Comparison of ENCODE assay signal across 29 mouse cellular contexts in genomic region chr11:52277433-52278150, GRCm38 (mm10). TPM values are rescaled to one million over a fixed set of nuclear protein-coding genes. Genes with fewer than 3 reads are reported as not detected.
DNase-seq lines count a peak whose midpoint lies in the region; ATAC-seq and TF ChIP-seq lines count a peak whose summit lies in the region.
"Had no signal": no experiment of that assay in that cellular context is flagged by ENCODE, and none has a peak within 500 bp of the region (broad histone marks: within the 10 kb centered on the region; RNA-seq: fewer than 3 reads in every experiment).

No protein-coding gene starts in this region.

- no peak overlapping the region for H3K9ac ChIP-seq in heart, embryonic 16.5 days (ENCODE audit: low read length)
- H3K9ac ChIP-seq: embryonic facial prominence, embryonic 13.5 days; forebrain, embryonic 12.5 days; forebrain, embryonic 15.5 days; heart, embryonic 13.5 days; hindbrain, embryonic 14.5 days had no signal

- peaks cover 15% of the 10 kb centered on the region for H3K4me1 ChIP-seq in heart, embryonic 16.5 days (ENCODE audit: control insufficient read depth, insufficient read depth, low read length)
- H3K4me1 ChIP-seq in thymus, adult 2 months (replicated peaks; ENCODE audit: control insufficient read depth, insufficient read depth, low read length): peaks cover 23% of the 10 kb centered on the region

- H3K27ac ChIP-seq in heart, embryonic 16.5 days (ENCODE audit: low read length): no peak overlapping the region
- H3K27ac ChIP-seq in thymus, adult 2 months (ENCODE audit: control insufficient read depth, insufficient read depth, low read length): peak overlapping the region; percentile 96
- H3K27ac ChIP-seq: embryonic facial prominence, embryonic 10.5 days; embryonic facial prominence, embryonic 13.5 days; forebrain, embryonic 12.5 days; forebrain, embryonic 15.5 days; heart, embryonic 13.5 days; hindbrain, embryonic 14.5 days; hindbrain, postnatal 0 days had no signal

- 0 out of 2 replicates have a peak, but pooled peaks cover 7% of the 10 kb centered on the region for H3K27me3 ChIP-seq in heart, embryonic 16.5 days (ENCODE audit: control insufficient read depth, insufficient read depth, low read length)
- no peaks in the 10 kb centered on the region for H3K27me3 ChIP-seq in thymus, adult 2 months (ENCODE audit: control insufficient read depth, insufficient read depth, low read length)
- H3K27me3 ChIP-seq: forebrain, embryonic 15.5 days had no signal

- H3K4me3 ChIP-seq in heart, embryonic 16.5 days (ENCODE audit: low read length): peak overlapping the region; percentile 0; the same call in 1 of the 2 replicates
- H3K4me3 ChIP-seq in thymus, adult 2 months (ENCODE audit: control insufficient read depth, insufficient read depth, low read length): peak overlapping the region; percentile 90
- H3K4me3 ChIP-seq: embryonic facial prominence, embryonic 10.5 days; embryonic facial prominence, embryonic 13.5 days; erythroblast, embryonic 14.5 days; forebrain, embryonic 12.5 days; forebrain, embryonic 15.5 days; heart, embryonic 13.5 days had no signal

- WGBS in heart, embryonic 16.5 days: 88% methylated on average over 6 of the region's 6 CpGs
- WGBS in thymus, adult 2 months: 50% methylated on average over 6 of the region's 6 CpGs

- TF ChIP-seq CTCF in thymus, adult 2 months (IDR thresholded peaks at IDR 0.05; ENCODE audit: borderline replicate concordance, control insufficient read depth, extremely low read depth, insufficient read depth, low read length, poor library complexity): no peak

- ATAC-seq in heart, embryonic 16.5 days (replicated peaks; ENCODE audit: extremely low read depth, insufficient read depth, low FRiP score): no peak
- ATAC-seq in granulocyte monocyte progenitor cell, adult 5-6 weeks (replicated peaks; ENCODE audit: poor library complexity, severe bottlenecking): no peak
- ATAC-seq: forebrain, embryonic 15.5 days; hindbrain, postnatal 0 days; inflammation-experienced regulatory T-cells, adult 6 months; Patski had no signal

- no peaks in the 10 kb centered on the region for H3K36me3 ChIP-seq in heart, embryonic 16.5 days (ENCODE audit: control insufficient read depth, insufficient read depth)
- peaks cover 95% of the 10 kb centered on the region for H3K36me3 ChIP-seq in thymus, adult 2 months (ENCODE audit: control insufficient read depth, insufficient read depth, low read length)
- H3K36me3 ChIP-seq: forebrain, embryonic 12.5 days; forebrain, embryonic 15.5 days; G1E; heart, embryonic 13.5 days had no signal

- H3K9me3 ChIP-seq in heart, embryonic 16.5 days (replicated peaks; ENCODE audit: control insufficient read depth, low read length): no peaks in the 10 kb centered on the region
- H3K9me3 ChIP-seq: embryonic facial prominence, embryonic 10.5 days; embryonic facial prominence, embryonic 13.5 days; forebrain, embryonic 12.5 days; forebrain, embryonic 15.5 days; G1E; heart, embryonic 13.5 days had no signal

- peak overlapping the region; percentile 13; the same call in 1 of the 2 replicates for H3K4me2 ChIP-seq in heart, embryonic 16.5 days (ENCODE audit: low read depth, low read length)
- H3K4me2 ChIP-seq: embryonic facial prominence, embryonic 13.5 days; forebrain, embryonic 12.5 days; forebrain, embryonic 15.5 days; heart, embryonic 13.5 days; hindbrain, embryonic 14.5 days had no signal

- TF ChIP-seq POLR2A in thymus, adult 2 months (IDR thresholded peaks at IDR 0.05; ENCODE audit: control insufficient read depth, extremely low read depth, insufficient read depth, low read length, poor library complexity): no peak

- DNase-seq in heart, postnatal 25 days (ENCODE audit: low spot score): no peak
- peak; percentile 46 for DNase-seq in thymus, adult 2 months
- DNase-seq in thymus, postnatal 10 days (ENCODE audit: low spot score in 2 of 2): no peak
- DNase-seq in thymus, postnatal 14 days: peak; percentile 44
- peak; percentile 54 for DNase-seq in thymus, postnatal 4 days
- DNase-seq in gastrocnemius, postnatal 36 days: no peak
- DNase-seq: adrenal gland, postnatal 10 days; adrenal gland, postnatal 36 days; cerebellum, adult 18-20 months; cerebellum, adult 9-11 months; cerebellum, postnatal 25 days; embryo, embryonic 11 days; gastrocnemius, postnatal 10 days; heart, adult 18-20 months; heart, postnatal 10 days; heart, postnatal 4 days had no signal

- intact Hi-C loops in heart, postnatal 25 days (cut with DNase I): no loop called here
- intact Hi-C loops in gastrocnemius, postnatal 36 days (cut with DNase I): no loop called here

RNA-seq across cellular contexts. Expression of gene Tcf7, which starts 5.2 kb away (rescaled TPM):
- polyA plus RNA-seq in heart, embryonic 16.5 days (2015; fragmentation: Nextera tagmentation; extraction: Ambion mirVana): 29.0 and 65.0 TPM in 2 replicates
- under 1 TPM; 0.70 to 0.75 TPM for total RNA-seq in heart, postnatal 25 days (2021)
- 2,910 and 3,273 TPM in 2 replicates for polyA plus RNA-seq in thymus, adult 2 months (2012; rRNA removed)
- total RNA-seq in gastrocnemius, postnatal 36 days (2021): 1 to 10 TPM in 1 of 2 experiments, under 1 TPM in 1; 0.62 to 6.2 TPM
- 1.4 TPM in 1 of 2 replicates, not detected in the other for total RNA-seq in granulocyte monocyte progenitor cell, adult 5-6 weeks (2014; fragmentation: Nextera tagmentation)
- 0.30 and 0.82 TPM in 2 replicates for total RNA-seq in granulocyte monocyte progenitor cell, adult 5-6 weeks (2017)
- total RNA-seq: G1E had no signal
- polyA plus RNA-seq: G1E had no signal

RNA-seq across cellular contexts. Expression of gene Skp1a, which starts 45.8 kb away (rescaled TPM):
- polyA plus RNA-seq in heart, embryonic 16.5 days (2015; fragmentation: Nextera tagmentation; extraction: Ambion mirVana): 476 and 507 TPM in 2 replicates
- 100 to 1,000 TPM; 236 to 255 TPM for total RNA-seq in heart, postnatal 25 days (2021)
- 35.1 and 35.9 TPM in 2 replicates for polyA plus RNA-seq in thymus, adult 2 months (2012; rRNA removed)
- total RNA-seq in gastrocnemius, postnatal 36 days (2021): 100 to 1,000 TPM; 244 to 259 TPM
- total RNA-seq in granulocyte monocyte progenitor cell, adult 5-6 weeks (2014; fragmentation: Nextera tagmentation): 180 and 196 TPM in 2 replicates
- total RNA-seq in granulocyte monocyte progenitor cell, adult 5-6 weeks (2017): 242 and 266 TPM in 2 replicates

Comparison
In these comparisons a context has a peak if more than half of its experiments do, and no peak if none do; other contexts are left out.
1. DNase-seq: peak in thymus, adult 2 months (single experiment), thymus, postnatal 14 days (single experiment) and thymus, postnatal 4 days (single experiment); none in heart, postnatal 25 days (single experiment), thymus, postnatal 10 days (0 of 2) and gastrocnemius, postnatal 36 days (0 of 2).